Mouse (Mus musculus) MEL (cell line): ENCODE data around the gene Fgfrl1. TPM values are rescaled to one million over a fixed set of nuclear protein-coding genes. Genes with fewer than 3 reads are reported as not detected.

Experiments
- DNase-seq: peaks from one replicate; pipeline ENCODE4 v3.0.0; 2011; ENCODE audit warnings: low read depth, low spot score
- H3K27ac ChIP-seq: 2 replicates; pipeline ENCODE4 v1.5.1; 2012; ENCODE audit warnings: low read depth, mild to moderate bottlenecking, control low read depth, low read length, moderate library complexity; ENCODE audit not compliant: control insufficient read depth
- H3K27me3 ChIP-seq, 2 experiments: fragments of 150-350 bp in 1 of 2; sonication (generic) in 1 of 2; 2 replicates each; pipeline ENCODE4 v1.6.1; 2012; ENCODE audit warnings: low read length in 2 of 2, mild to moderate bottlenecking in 2 of 2, improper control_type of control experiment in 1 of 2, moderate library complexity in 1 of 2; ENCODE audit not compliant: insufficient read depth in 2 of 2, control insufficient read depth in 1 of 2
- H3K36me3 ChIP-seq, 2 experiments: 2 replicates each; pipeline ENCODE4 v1.6.1; 2012 to 2014; ENCODE audit warnings: low read length in 2 of 2, improper control_type of control experiment in 1 of 2, inconsistent platforms in 1 of 2, mild to moderate bottlenecking in 1 of 2; ENCODE audit not compliant: insufficient read depth in 2 of 2, control insufficient read depth in 1 of 2
- H3K4me1 ChIP-seq, 2 experiments: fragments of 150-350 bp in 1 of 2; sonication (generic) in 1 of 2; 2 replicates each; pipeline ENCODE4 v1.6.1; 2012; ENCODE audit warnings: low read length in 2 of 2, improper control_type of control experiment in 1 of 2, mild to moderate bottlenecking in 1 of 2; ENCODE audit not compliant: insufficient read depth in 2 of 2, control insufficient read depth in 1 of 2
- H3K4me3 ChIP-seq, 2 experiments: fragments of 150-350 bp in 1 of 2; sonication (generic) in 1 of 2; 2 replicates each; pipeline ENCODE4 v1.5.1; 2012; ENCODE audit warnings: low read depth in 2 of 2, low read length in 2 of 2, mild to moderate bottlenecking in 2 of 2, moderate library complexity in 2 of 2, control low read depth in 1 of 2, improper control_type of control experiment in 1 of 2; ENCODE audit not compliant: control insufficient read depth in 1 of 2, insufficient read depth in 1 of 2
- H3K79me2 ChIP-seq: 2 replicates; pipeline ENCODE4 v1.6.1; 2012; ENCODE audit warnings: mild to moderate bottlenecking, low read length, moderate library complexity; ENCODE audit not compliant: control insufficient read depth, poor library complexity, insufficient read depth
- H3K9ac ChIP-seq: 2 replicates; pipeline ENCODE4 v1.6.1; 2012; ENCODE audit warnings: low read depth, mild to moderate bottlenecking, control low read depth, low read length, moderate library complexity; ENCODE audit not compliant: control insufficient read depth, poor library complexity, severe bottlenecking
- H3K9me3 ChIP-seq: fragments of 150-350 bp; sonication (generic); replicated peaks from 2 replicates; pipeline ENCODE4 v1.6.1; 2012; ENCODE audit warnings: mild to moderate bottlenecking, low read length, improper control_type of control experiment, moderate library complexity; ENCODE audit not compliant: insufficient read depth
- BHLHE40 ChIP-seq: IDR thresholded peaks from 2 replicates; pipeline ENCODE4 v1.6.1; 2012; ENCODE audit warnings: low read depth, mild to moderate bottlenecking, inconsistent platforms, low read length, improper control_type of control experiment, borderline replicate concordance
- CHD1 ChIP-seq: IDR thresholded peaks from 2 replicates; pipeline ENCODE4 v1.6.1; 2012; ENCODE audit warnings: low read depth, mild to moderate bottlenecking, inconsistent platforms, low read length, improper control_type of control experiment
- CHD2 ChIP-seq: IDR thresholded peaks from 2 replicates; pipeline ENCODE4 v1.6.1; 2011; ENCODE audit warnings: low read length, improper control_type of control experiment
- CTCF ChIP-seq, 3 experiments: IDR thresholded peaks in 2 of 3; conservative IDR thresholded peaks in 1 of 3; 2 replicates each; pipeline ENCODE4 v1.5.1; 2011 to 2012; ENCODE audit warnings: low read length in 3 of 3, low read depth in 2 of 3, mild to moderate bottlenecking in 2 of 3, improper control_type of control experiment in 1 of 3, inconsistent platforms in 1 of 3, mixed read lengths in 1 of 3, moderate library complexity in 1 of 3; ENCODE audit not compliant: control insufficient read depth in 1 of 3, insufficient read depth in 1 of 3, poor library complexity in 1 of 3, severe bottlenecking in 1 of 3
- E2F4 ChIP-seq: IDR thresholded peaks from 2 replicates; pipeline ENCODE4 v1.6.1; 2011; ENCODE audit warnings: low read depth, low read length, improper control_type of control experiment, borderline replicate concordance
- EP300 ChIP-seq, 2 experiments: IDR thresholded peaks; 2 replicates each; pipeline ENCODE4 v1.6.1; 2011; ENCODE audit warnings: improper control_type of control experiment in 2 of 2, low read length in 2 of 2, low read depth in 1 of 2, mild to moderate bottlenecking in 1 of 2
- ETS1 ChIP-seq: IDR thresholded peaks from 2 replicates; pipeline ENCODE4 v1.6.1; 2012; ENCODE audit warnings: low read depth, mild to moderate bottlenecking, inconsistent platforms, low read length, improper control_type of control experiment, moderate library complexity
- GATA1 ChIP-seq: IDR thresholded peaks from 2 replicates; pipeline ENCODE4 v1.6.1; 2011; ENCODE audit warnings: low read depth, low read length, improper control_type of control experiment
- JUND ChIP-seq: IDR thresholded peaks from 2 replicates; pipeline ENCODE4 v1.6.1; 2011; ENCODE audit warnings: low read depth, mild to moderate bottlenecking, improper control_type of control experiment, low read length
- KAT2A ChIP-seq: conservative IDR thresholded peaks from 2 replicates; pipeline ENCODE4 v1.6.1; 2012; ENCODE audit warnings: low read depth, low read length, improper control_type of control experiment, inconsistent platforms
- MAFK ChIP-seq: IDR thresholded peaks from 2 replicates; pipeline ENCODE4 v1.6.1; 2011; ENCODE audit warnings: low read depth, mild to moderate bottlenecking, low read length, improper control_type of control experiment, borderline replicate concordance
- MAZ ChIP-seq: IDR thresholded peaks from 2 replicates; pipeline ENCODE4 v1.6.1; 2012; ENCODE audit warnings: low read depth, mild to moderate bottlenecking, inconsistent platforms, low read length, improper control_type of control experiment
- MEF2A ChIP-seq: IDR thresholded peaks from 2 replicates; pipeline ENCODE4 v1.6.1; 2014; ENCODE audit warnings: low read depth, mild to moderate bottlenecking, inconsistent platforms, low read length, improper control_type of control experiment; ENCODE audit not compliant: poor library complexity, insufficient replicate concordance, severe bottlenecking; ENCODE audit errors: extremely low read depth
- MYB ChIP-seq: IDR thresholded peaks from 2 replicates; pipeline ENCODE4 v1.6.1; 2011; ENCODE audit warnings: mild to moderate bottlenecking, low read depth, low read length, improper control_type of control experiment
- NELFE ChIP-seq: IDR thresholded peaks from 2 replicates; pipeline ENCODE4 v1.6.1; 2011; ENCODE audit warnings: low read depth, low read length, improper control_type of control experiment
- NRF1 ChIP-seq: IDR thresholded peaks from 2 replicates; pipeline ENCODE4 v1.6.1; 2014; ENCODE audit warnings: low read depth, mild to moderate bottlenecking, inconsistent platforms, low read length, improper control_type of control experiment, moderate library complexity; ENCODE audit not compliant: poor library complexity, insufficient read depth, severe bottlenecking
- POLR2AphosphoS5 ChIP-seq: IDR thresholded peaks from 2 replicates; pipeline ENCODE4 v1.6.1; 2012; ENCODE audit warnings: low read depth, borderline replicate concordance, mild to moderate bottlenecking, inconsistent platforms, low read length, moderate library complexity, mixed read lengths
- RAD21 ChIP-seq: IDR thresholded peaks from 2 replicates; pipeline ENCODE4 v1.6.1; 2011; ENCODE audit warnings: mild to moderate bottlenecking, low read depth, low read length, improper control_type of control experiment
- SMC3 ChIP-seq: IDR thresholded peaks from 2 replicates; pipeline ENCODE4 v1.6.1; 2011; ENCODE audit warnings: low read depth, low read length, improper control_type of control experiment
- TBP ChIP-seq: IDR thresholded peaks from 2 replicates; pipeline ENCODE4 v1.8.0; 2011; ENCODE audit warnings: low read depth, low read length, improper control_type of control experiment
- TCF12 ChIP-seq: IDR thresholded peaks from 2 replicates; pipeline ENCODE4 v1.6.1; 2014; ENCODE audit warnings: low read depth, mild to moderate bottlenecking, inconsistent platforms, low read length, improper control_type of control experiment, moderate library complexity
- UBTF ChIP-seq: IDR thresholded peaks from 2 replicates; pipeline ENCODE4 v1.6.1; 2012; ENCODE audit warnings: low read depth, mild to moderate bottlenecking, inconsistent platforms, low read length, improper control_type of control experiment, moderate library complexity, borderline replicate concordance; ENCODE audit not compliant: insufficient read depth
- USF1 ChIP-seq: IDR thresholded peaks from 2 replicates; pipeline ENCODE4 v1.6.1; 2014; ENCODE audit warnings: low read depth, mild to moderate bottlenecking, inconsistent platforms, low read length, improper control_type of control experiment, moderate library complexity
- USF2 ChIP-seq, 2 experiments: IDR thresholded peaks; 2 replicates each; pipeline ENCODE4 v1.6.1; 2011 to 2012; ENCODE audit warnings: improper control_type of control experiment in 2 of 2, low read length in 2 of 2, borderline replicate concordance in 1 of 2, inconsistent platforms in 1 of 2, low read depth in 1 of 2, mild to moderate bottlenecking in 1 of 2; ENCODE audit not compliant: insufficient read depth in 1 of 2
- ZC3H11A ChIP-seq: IDR thresholded peaks from 2 replicates; pipeline ENCODE4 v1.6.1; 2012; ENCODE audit warnings: low read depth, mild to moderate bottlenecking, inconsistent platforms, low read length, improper control_type of control experiment
- ZMIZ1 ChIP-seq: IDR thresholded peaks from 2 replicates; pipeline ENCODE4 v1.6.1; 2012; ENCODE audit warnings: low read depth, mild to moderate bottlenecking, inconsistent platforms, low read length, improper control_type of control experiment, moderate library complexity
- ZNF384 ChIP-seq: IDR thresholded peaks from 2 replicates; pipeline ENCODE4 v1.6.1; 2012; ENCODE audit warnings: low read depth, mild to moderate bottlenecking, inconsistent platforms, low read length, improper control_type of control experiment
- polyA plus RNA-seq, 2 experiments: library from polyadenylated mRNA; stranded (reverse) in 1 of 2; unstranded in 1 of 2; fragments of >175 nt in 1 of 2; fragments of >200 nt in 1 of 2; gene quantifications; 2 replicates each; pipeline versions ENCODE4 v1.2.1 to v1.2.4; 2012; ENCODE audit warnings: low replicate concordance in 2 of 2, low read depth in 1 of 2; ENCODE audit not compliant: insufficient read length in 2 of 2, insufficient read depth in 1 of 2, missing spikeins in 1 of 2
- total RNA-seq: library from RNA; depleted of rRNA; stranded (reverse); fragments of 300-350 nt; gene quantifications from 2 replicates; pipeline ENCODE4 v1.2.3, GENCODE M21; 2012

Gene Fgfrl1
- total and polyA plus RNA-seq, 3 experiments = 16.0 to 27.3 TPM; not detected in 1

GRCm38 (mm10) chr5:108718051-108718450 lies 25.9 kb downstream of the Fgfrl1 start:
- Histone ChIP-seq H3K4me3 (no peak overlapping the region), H3K27me3 (no peaks in the 10 kb centered on the region), H3K27ac (no peak overlapping the region), H3K4me1 (no peaks in the 10 kb centered on the region), H3K9ac (no peak overlapping the region), H3K79me2 (no peaks in the 10 kb centered on the region), H3K9me3 (no peaks in the 10 kb centered on the region), H3K36me3 (no peaks in the 10 kb centered on the region)
- TF ChIP-seq TBP = no peak
- TF ChIP-seq ETS1 = no peak
- no peak for TF ChIP-seq MYB
- TF ChIP-seq CTCF (IDR thresholded peaks at IDR 0.05 in 2 of 3, conservative IDR thresholded peaks at IDR 0.05 in 1 of 3; ENCODE audit: control insufficient read depth in 1 of 3, insufficient read depth in 1 of 3, low read depth in 2 of 3, low read length in 3 of 3, poor library complexity in 1 of 3, severe bottlenecking in 1 of 3) = no peak
- TF ChIP-seq MAFK = no peak
- no peak for TF ChIP-seq NELFE
- no peak for TF ChIP-seq ZNF384
- TF ChIP-seq MAZ = no peak
- TF ChIP-seq GATA1 = no peak
- no peak for TF ChIP-seq ZMIZ1
- no peak for TF ChIP-seq USF2 (IDR thresholded peaks at IDR 0.05; ENCODE audit: borderline replicate concordance in 1 of 2, insufficient read depth in 1 of 2, low read depth in 1 of 2, low read length in 2 of 2)
- no peak for TF ChIP-seq USF1
- TF ChIP-seq JUND = no peak
- TF ChIP-seq NRF1 = no peak
- no peak for TF ChIP-seq CHD2
- no peak for TF ChIP-seq UBTF
- TF ChIP-seq ZC3H11A = no peak
- no peak for DNase-seq

DNA sequence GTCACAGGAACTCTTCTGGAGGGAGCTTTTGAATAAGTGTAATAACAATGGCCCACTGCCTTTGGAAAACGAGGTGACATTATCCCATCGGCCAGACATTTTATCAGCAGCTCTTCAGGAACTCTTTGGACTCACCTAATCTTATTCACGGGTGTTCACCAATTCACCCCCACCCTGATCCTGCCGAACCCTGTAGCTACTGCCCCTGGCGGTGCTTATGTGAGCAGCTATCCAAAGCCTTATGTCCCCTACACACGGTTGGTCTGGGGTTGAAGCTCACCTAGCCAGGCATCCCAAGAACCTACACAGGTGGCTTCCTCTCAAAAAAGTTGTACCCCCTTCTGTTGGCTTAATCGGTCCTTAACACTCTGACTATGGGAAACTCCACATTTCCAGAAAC lies 27.6 kb downstream of the Fgfrl1 start:
- H3K79me2 ChIP-seq = no peaks in the 10 kb centered on the region
- no peak overlapping the region for H3K9ac ChIP-seq
- H3K27ac ChIP-seq = no peak overlapping the region
- H3K36me3 ChIP-seq = no peaks in the 10 kb centered on the region
- no peak for DNase-seq
- no peaks in the 10 kb centered on the region for H3K27me3 ChIP-seq
- no peaks in the 10 kb centered on the region for H3K9me3 ChIP-seq
- no peaks in the 10 kb centered on the region for H3K4me1 ChIP-seq
- TF ChIP-seq BHLHE40 = no peak
- TF ChIP-seq UBTF = no peak
- TF ChIP-seq POLR2AphosphoS5 = no peak
- TF ChIP-seq SMC3 = no peak
- TF ChIP-seq EP300 (IDR thresholded peaks at IDR 0.05; ENCODE audit: low read depth in 1 of 2, low read length in 2 of 2) = no peak
- TF ChIP-seq MYB = no peak
- no peak for TF ChIP-seq KAT2A
- no peak for TF ChIP-seq TCF12
- TF ChIP-seq GATA1 = no peak
- TF ChIP-seq MEF2A = no peak
- TF ChIP-seq RAD21 = no peak
- TF ChIP-seq USF1 = no peak
- TF ChIP-seq USF2 (IDR thresholded peaks at IDR 0.05; ENCODE audit: borderline replicate concordance in 1 of 2, insufficient read depth in 1 of 2, low read depth in 1 of 2, low read length in 2 of 2) = no peak
- TF ChIP-seq E2F4 = no peak
- TF ChIP-seq CHD2 = no peak
- no peak for TF ChIP-seq CHD1
- H3K4me3 ChIP-seq = no peak overlapping the region
